Mouse (Mus musculus) CH12.LX (cell line): ENCODE data around the gene Acap3. TPM values are rescaled to one million over a fixed set of nuclear protein-coding genes. Genes with fewer than 3 reads are reported as not detected.
A peak's percentile ranks its signal among the peaks of the same experiment; 100 is the strongest.

Experiments used
- DNase-seq: peaks from one replicate; pipeline ENCODE4 v3.0.0-alpha.2; 2013; ENCODE audit errors: extremely low read depth
- H3K27ac ChIP-seq: 2 replicates; pipeline ENCODE4 v1.5.1; 2012; ENCODE audit warnings: low read depth, mild to moderate bottlenecking, control low read depth, moderate library complexity; ENCODE audit not compliant: insufficient read depth
- H3K27me3 ChIP-seq: replicated peaks from 2 replicates; pipeline ENCODE3; 2012; ENCODE audit warnings: inconsistent platforms
- H3K36me3 ChIP-seq, 2 experiments: replicated peaks in 1 of 2; 2 replicates each; pipeline versions ENCODE3 to v1.6.1; 2012; ENCODE audit warnings: inconsistent platforms in 1 of 2, low read length in 1 of 2, mild to moderate bottlenecking in 1 of 2, mixed read lengths in 1 of 2, moderate library complexity in 1 of 2; ENCODE audit not compliant: control insufficient read depth in 1 of 2, insufficient read depth in 1 of 2
- H3K4me1 ChIP-seq, 2 experiments: 2 replicates each; pipeline ENCODE4 v1.6.1; 2012; ENCODE audit warnings: inconsistent platforms in 1 of 2, moderate library complexity in 1 of 2; ENCODE audit not compliant: insufficient read depth in 2 of 2, control insufficient read depth in 1 of 2
- H3K4me2 ChIP-seq: 2 replicates; pipeline ENCODE4 v1.6.1; 2012; ENCODE audit warnings: low read depth, mild to moderate bottlenecking, control low read depth; ENCODE audit not compliant: poor library complexity, insufficient read depth, severe bottlenecking
- H3K4me3 ChIP-seq, 3 experiments: fragments of 150-350 bp in 1 of 3; sonication (generic) in 1 of 3; replicated peaks in 1 of 3; 2 replicates each; pipeline versions ENCODE3 to v1.5.1; 2011 to 2012; ENCODE audit warnings: low read depth in 2 of 3, low read length in 2 of 3, mild to moderate bottlenecking in 2 of 3, moderate library complexity in 2 of 3, control low read depth in 1 of 3, improper control_type of control experiment in 1 of 3, inconsistent platforms in 1 of 3, mixed read lengths in 1 of 3; ENCODE audit not compliant: poor library complexity in 1 of 3
- H3K79me2 ChIP-seq: replicated peaks from 2 replicates; pipeline ENCODE4 v1.6.1; 2012; ENCODE audit warnings: mild to moderate bottlenecking, moderate library complexity; ENCODE audit not compliant: control insufficient read depth, poor library complexity, insufficient read depth, severe bottlenecking; ENCODE audit errors: extremely low read depth
- H3K9ac ChIP-seq: 2 replicates; pipeline ENCODE4 v1.6.1; 2012; ENCODE audit warnings: low read depth, mild to moderate bottlenecking, control low read depth, moderate library complexity; ENCODE audit not compliant: insufficient read depth
- H3K9me3 ChIP-seq: replicated peaks from 2 replicates; pipeline ENCODE3; 2012; ENCODE audit warnings: low read length, inconsistent platforms, mixed read lengths
- BHLHE40 ChIP-seq: IDR thresholded peaks from 2 replicates; pipeline ENCODE4 v1.6.1; 2011; ENCODE audit warnings: mild to moderate bottlenecking, low read depth, low read length, improper control_type of control experiment
- E2F4 ChIP-seq: IDR thresholded peaks from 2 replicates; pipeline ENCODE4 v1.6.1; 2011; ENCODE audit warnings: low read depth, low read length, improper control_type of control experiment; ENCODE audit not compliant: insufficient replicate concordance
- ELF1 ChIP-seq: IDR thresholded peaks from 2 replicates; pipeline ENCODE4 v1.6.1; 2014; ENCODE audit warnings: low read depth, mild to moderate bottlenecking, inconsistent platforms, low read length, improper control_type of control experiment
- EP300 ChIP-seq: IDR thresholded peaks from 2 replicates; pipeline ENCODE4 v1.6.1; 2011; ENCODE audit warnings: low read length, improper control_type of control experiment
- ETS1 ChIP-seq: conservative IDR thresholded peaks from 2 replicates; pipeline ENCODE4 v1.6.1; 2012; ENCODE audit warnings: low read depth, mild to moderate bottlenecking, inconsistent platforms, low read length, improper control_type of control experiment, moderate library complexity
- IRF4 ChIP-seq: IDR thresholded peaks from 2 replicates; pipeline ENCODE4 v1.6.1; 2014; ENCODE audit warnings: low read depth, mild to moderate bottlenecking, inconsistent platforms, low read length, improper control_type of control experiment
- JUN ChIP-seq: IDR thresholded peaks from 2 replicates; pipeline ENCODE4 v1.6.1; 2011; ENCODE audit warnings: low read depth, mild to moderate bottlenecking, low read length, improper control_type of control experiment, moderate library complexity; ENCODE audit not compliant: insufficient read depth
- MAZ ChIP-seq: IDR thresholded peaks from 2 replicates; pipeline ENCODE4 v1.6.1; 2012; ENCODE audit warnings: low read depth, mild to moderate bottlenecking, inconsistent platforms, low read length, improper control_type of control experiment, moderate library complexity
- MEF2A ChIP-seq: IDR thresholded peaks from 2 replicates; pipeline ENCODE4 v1.6.1; 2014; ENCODE audit warnings: low read depth, mild to moderate bottlenecking, inconsistent platforms, low read length, improper control_type of control experiment, borderline replicate concordance
- MXI1 ChIP-seq: IDR thresholded peaks from 2 replicates; pipeline ENCODE4 v1.6.1; 2011; ENCODE audit warnings: mild to moderate bottlenecking, low read depth, low read length, improper control_type of control experiment
- MYC ChIP-seq: IDR thresholded peaks from 2 replicates; pipeline ENCODE4 v1.6.1; 2011; ENCODE audit warnings: low read depth, mild to moderate bottlenecking, improper control_type of control experiment, low read length
- NELFE ChIP-seq: IDR thresholded peaks from 2 replicates; pipeline ENCODE4 v1.6.1; 2011; ENCODE audit warnings: low read depth, low read length, improper control_type of control experiment
- NRF1 ChIP-seq: IDR thresholded peaks from 2 replicates; pipeline ENCODE4 v1.6.1; 2014; ENCODE audit warnings: low read depth, mild to moderate bottlenecking, inconsistent platforms, low read length, improper control_type of control experiment, moderate library complexity
- PAX5 ChIP-seq: IDR thresholded peaks from 2 replicates; pipeline ENCODE4 v1.6.1; 2012; ENCODE audit warnings: low read length, inconsistent platforms, mixed read lengths
- RAD21 ChIP-seq: IDR thresholded peaks from 2 replicates; pipeline ENCODE4 v1.6.1; 2011; ENCODE audit warnings: low read depth, mild to moderate bottlenecking, low read length, improper control_type of control experiment, moderate library complexity
- SIN3A ChIP-seq: IDR thresholded peaks from 2 replicates; pipeline ENCODE4 v1.6.1; 2012; ENCODE audit warnings: low read length, improper control_type of control experiment, inconsistent platforms
- TBP ChIP-seq: conservative IDR thresholded peaks from 2 replicates; pipeline ENCODE4 v1.6.1; 2011; ENCODE audit warnings: low read depth, low read length, improper control_type of control experiment
- UBTF ChIP-seq: IDR thresholded peaks from 2 replicates; pipeline ENCODE4 v1.6.1; 2012; ENCODE audit warnings: low read depth, mild to moderate bottlenecking, inconsistent platforms, low read length, improper control_type of control experiment, moderate library complexity
- USF2 ChIP-seq: conservative IDR thresholded peaks from 2 replicates; pipeline ENCODE4 v1.6.1; 2011; ENCODE audit warnings: low read depth, low read length, improper control_type of control experiment
- ZKSCAN1 ChIP-seq: IDR thresholded peaks from 2 replicates; pipeline ENCODE4 v1.6.1; 2012; ENCODE audit warnings: low read depth, inconsistent platforms, low read length, improper control_type of control experiment, borderline replicate concordance
- ZMIZ1 ChIP-seq: IDR thresholded peaks from 2 replicates; pipeline ENCODE4 v1.6.1; 2012; ENCODE audit warnings: low read depth, mild to moderate bottlenecking, inconsistent platforms, low read length, improper control_type of control experiment
- ZNF384 ChIP-seq: IDR thresholded peaks from 2 replicates; pipeline ENCODE4 v1.6.1; 2012; ENCODE audit warnings: low read depth, low read length, improper control_type of control experiment, inconsistent platforms
- dilution Hi-C: fragments of 300-500 bp; cut with MboI; formaldehyde crosslinking; loops from 2 replicates; pipeline ENCODE4 v1.14.3; 2020; ENCODE audit warnings: low sequenced_read_pairs; ENCODE audit not compliant: extremely low pct_unique_long_range_greater_than_20kb, extremely low pct_ligation_motif_present
- in situ Hi-C: fragments of 300-500 bp; cut with MboI; formaldehyde crosslinking; loops from 3 replicates; pipeline ENCODE4 v1.14.3; 2019; ENCODE audit warnings: low sequenced_read_pairs, low pct_ligation_motif_present, low pct_unique_long_range_greater_than_20kb, mixed read lengths
- polyA plus RNA-seq: library from polyadenylated mRNA; unstranded; fragments of >175 nt; gene quantifications from 2 replicates; pipeline ENCODE4 v1.2.1, GENCODE M21; 2012; ENCODE audit warnings: low read depth; ENCODE audit not compliant: insufficient read length
- total RNA-seq, 2 experiments: library from RNA; depleted of rRNA; stranded (reverse); fragments of 300-350 nt in 1 of 2; fragments of >200 nt in 1 of 2; gene quantifications; 2 replicates each; pipeline ENCODE4 v1.2.3; 2012 to 2014

The Acap3 gene
- total and polyA plus RNA-seq, 3 experiments: 4.2 to 10.7 (median 10.5) TPM

- peaks cover 28 to 47% of the 10 kb centered on the region in 2 experiments for H3K36me3 ChIP-seq
- TF ChIP-seq USF2 (no peak), ELF1 (0 out of 2 replicates have a peak, but pooled peaks have one; percentile 7), ETS1 (no peak), NRF1 (peak; percentile 14; the same call in 1 of the 2 replicates), SIN3A (0 out of 2 replicates have a peak, but pooled peaks have one; percentile 14), TBP (no peak), PAX5 (no peak)
- H3K4me2 ChIP-seq: peak overlapping the region; percentile 76
- H3K79me2 ChIP-seq: peaks cover 13% of the 10 kb centered on the region; the same call in 1 of the 2 replicates
- peak overlapping the region; percentile 91; the same call in 1 of the 2 replicates for H3K27ac ChIP-seq
- peak overlapping the region; percentile 70 to 98 (median 71) for H3K4me3 ChIP-seq
- H3K4me1 ChIP-seq: peaks cover 28 to 55% of the 10 kb centered on the region in 2 experiments
- peaks cover 3% of the 10 kb centered on the region for H3K9me3 ChIP-seq
- no peak for DNase-seq
- H3K9ac ChIP-seq: peak overlapping the region; percentile 81
- dilution Hi-C loops: no loop called here
- in situ Hi-C loops: loop anchor here (5.0 kb wide), 1 partner anchor 50 kb away; the partner anchor contains the start of gene Ube2j2
- H3K27me3 ChIP-seq: no peaks in the 10 kb centered on the region
Observed at GRCm38 (mm10) chr4:155892438-155893211, 1.0 kb downstream of the Acap3 start.

GRCm38 (mm10) chr4:155893212-155893690, 1.6 kb downstream of the Acap3 start:
- dilution Hi-C loops (no loop called here), in situ Hi-C loops (loop anchor here (5.0 kb wide), 1 partner anchor 49 kb away; the partner anchor contains the start of gene Ube2j2)
- Histone ChIP-seq H3K79me2 (peaks cover 13% of the 10 kb centered on the region; the same call in 1 of the 2 replicates), H3K9me3 (peaks cover 3% of the 10 kb centered on the region), H3K27me3 (no peaks in the 10 kb centered on the region), H3K4me1 (peaks cover 28 to 55% of the 10 kb centered on the region in 2 experiments), H3K9ac (peak overlapping the region; percentile 81; the same call in 1 of the 2 replicates), H3K4me2 (peak overlapping the region; percentile 76), H3K27ac (no peak overlapping the region), H3K36me3 (peaks cover 25 to 43% of the 10 kb centered on the region in 2 experiments), H3K4me3 (peak overlapping the region in 2 of 3 experiments; percentile 71 to 98)
- TF ChIP-seq ELF1 (no peak), ZKSCAN1 (no peak), MYC (peak; percentile 9; the same call in 1 of the 2 replicates)
- no peak for DNase-seq

DNA sequence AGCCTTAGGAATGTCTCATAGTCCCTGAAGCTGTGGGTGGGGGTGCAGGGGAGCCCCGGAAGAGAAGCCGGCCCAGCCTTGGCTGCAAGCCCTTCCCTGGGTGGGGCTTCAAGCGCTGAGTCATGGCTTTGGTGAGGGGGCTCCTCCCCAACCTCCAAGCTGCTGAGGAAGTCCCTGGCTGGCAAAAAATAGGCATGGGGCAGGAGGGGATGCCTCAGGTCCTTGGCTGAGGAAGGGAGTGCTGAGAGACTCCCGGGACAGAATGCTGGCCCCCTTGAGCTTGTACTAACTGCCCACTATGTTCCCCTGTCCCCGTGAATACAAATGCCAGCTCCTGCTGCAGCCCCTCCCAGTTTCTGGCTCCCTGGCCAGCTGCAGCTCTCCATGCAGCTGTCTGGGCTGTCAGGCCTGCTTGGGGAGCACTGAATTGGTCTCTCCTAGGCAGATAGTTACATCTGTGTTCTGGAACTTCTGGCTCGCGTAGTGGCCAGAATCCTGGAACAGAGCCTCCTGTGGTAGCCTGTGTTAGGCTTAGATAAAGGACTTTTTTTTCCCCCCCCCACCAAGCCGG, 2.8 kb downstream of the Acap3 start:
- H3K4me1 ChIP-seq: peaks cover 28 to 54% of the 10 kb centered on the region in 2 experiments
- peak overlapping the region; percentile 23; the same call in 1 of the 2 replicates for H3K9ac ChIP-seq
- peaks cover 13% of the 10 kb centered on the region; the same call in 1 of the 2 replicates for H3K79me2 ChIP-seq
- H3K36me3 ChIP-seq: peaks cover 17 to 43% of the 10 kb centered on the region in 2 experiments
- H3K4me3 ChIP-seq: no peak overlapping the region
- peak overlapping the region; percentile 70 for H3K4me2 ChIP-seq
- H3K27me3 ChIP-seq: no peaks in the 10 kb centered on the region
- peaks cover 3% of the 10 kb centered on the region for H3K9me3 ChIP-seq
- H3K27ac ChIP-seq: no peak overlapping the region
- in situ Hi-C loops (loop anchor here (5.0 kb wide), 1 partner anchor 48 kb away; the partner anchor contains the start of gene Ube2j2), dilution Hi-C loops (no loop called here)
- DNase-seq: no peak
- TF ChIP-seq ZKSCAN1 (no peak), BHLHE40 (no peak), MEF2A (no peak), EP300 (no peak), RAD21 (no peak), E2F4 (no peak), IRF4 (no peak), MAZ (no peak), ZNF384 (no peak), ZMIZ1 (no peak), NELFE (no peak), JUN (no peak), UBTF (no peak), MXI1 (no peak)
